Mouse (Mus musculus) bone marrow, adult 2 months (tissue): ENCODE measurements around the gene Reck.

Source experiments
- CTCF ChIP-seq: fragments of 200-500 bp; IDR thresholded peaks from 2 replicates; pipeline ENCODE4 v1.5.1; 2011; ENCODE audit warnings: low read length, control low read depth; ENCODE audit not compliant: control insufficient read depth, insufficient read depth
- POLR2A ChIP-seq: fragments of 200-500 bp; IDR thresholded peaks from 2 replicates; pipeline ENCODE4 v1.6.1; 2011; ENCODE audit warnings: low read depth, mild to moderate bottlenecking, control low read depth, low read length, borderline replicate concordance; ENCODE audit not compliant: control insufficient read depth

DNA sequence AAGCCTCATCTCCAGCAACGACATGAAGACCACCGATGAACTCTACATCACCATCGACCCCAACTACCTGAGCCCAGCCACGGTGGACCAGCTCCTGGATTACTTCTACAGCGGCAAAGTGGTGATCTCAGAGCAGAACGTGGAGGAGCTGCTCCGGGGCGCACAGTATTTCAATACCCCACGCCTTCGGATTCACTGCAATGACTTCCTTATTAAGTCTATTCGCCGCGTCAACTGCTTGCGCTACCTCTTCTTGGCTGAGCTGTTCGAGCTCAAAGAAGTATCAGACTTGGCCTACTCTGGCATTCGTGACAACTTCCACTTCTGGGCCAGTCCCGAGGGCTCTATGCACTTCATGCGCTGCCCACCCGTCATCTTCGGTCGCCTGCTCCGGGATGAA lies 108.4 kb downstream of the Reck start:
- TF ChIP-seq POLR2A (no peak), CTCF (no peak)
